Mouse (Mus musculus): ENCODE measurements around the gene Timm13. TPM values are rescaled to one million over a fixed set of nuclear protein-coding genes. Genes with fewer than 3 reads are reported as not detected.

Gene Timm13
- total RNA-seq, 2 experiments from 2014 or later, result 114 to 125 TPM

DNA sequence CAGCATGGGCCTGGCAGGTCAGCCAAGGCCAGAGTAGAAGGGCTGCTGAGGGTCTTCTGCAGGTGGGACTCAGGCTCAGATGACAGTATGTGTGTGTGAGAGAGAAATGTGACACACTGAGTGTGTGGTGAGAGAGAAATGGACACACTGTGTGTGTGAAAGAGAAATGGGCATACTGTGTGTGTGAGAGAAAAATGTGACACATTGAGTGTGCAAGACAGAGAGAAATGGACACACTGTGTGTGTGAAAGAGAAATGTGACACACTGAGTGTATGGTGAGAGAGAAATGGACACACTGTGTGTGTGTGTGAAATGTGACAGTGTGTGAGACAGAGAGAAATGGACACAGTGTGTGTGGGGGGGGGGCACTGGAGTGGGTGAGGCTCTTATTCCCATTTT, 11.1 kb upstream of the Timm13 start:
- intact Hi-C loops (cut with DNase I; ENCODE audit: low total_unique reads), result no loop called here
- DNase-seq, result no peak

GRCm38 (mm10) chr10:80911354-80911753, 10.6 kb upstream of the Timm13 start:
- intact Hi-C loops (cut with DNase I; ENCODE audit: low total_unique reads), result no loop called here
- no peak for DNase-seq

- peak; percentile 69 for DNase-seq
- intact Hi-C loops (cut with DNase I; ENCODE audit: low total_unique reads), result no loop called here
These were observed 8.8 kb upstream of the Timm13 start for GRCm38 (mm10) chr10:80909375-80910162.

- no peak for DNase-seq
- intact Hi-C loops (cut with DNase I; ENCODE audit: low total_unique reads), result no loop called here
These were observed 3.9 kb upstream of the Timm13 start for GRCm38 (mm10) chr10:80904709-80905108.

DNA sequence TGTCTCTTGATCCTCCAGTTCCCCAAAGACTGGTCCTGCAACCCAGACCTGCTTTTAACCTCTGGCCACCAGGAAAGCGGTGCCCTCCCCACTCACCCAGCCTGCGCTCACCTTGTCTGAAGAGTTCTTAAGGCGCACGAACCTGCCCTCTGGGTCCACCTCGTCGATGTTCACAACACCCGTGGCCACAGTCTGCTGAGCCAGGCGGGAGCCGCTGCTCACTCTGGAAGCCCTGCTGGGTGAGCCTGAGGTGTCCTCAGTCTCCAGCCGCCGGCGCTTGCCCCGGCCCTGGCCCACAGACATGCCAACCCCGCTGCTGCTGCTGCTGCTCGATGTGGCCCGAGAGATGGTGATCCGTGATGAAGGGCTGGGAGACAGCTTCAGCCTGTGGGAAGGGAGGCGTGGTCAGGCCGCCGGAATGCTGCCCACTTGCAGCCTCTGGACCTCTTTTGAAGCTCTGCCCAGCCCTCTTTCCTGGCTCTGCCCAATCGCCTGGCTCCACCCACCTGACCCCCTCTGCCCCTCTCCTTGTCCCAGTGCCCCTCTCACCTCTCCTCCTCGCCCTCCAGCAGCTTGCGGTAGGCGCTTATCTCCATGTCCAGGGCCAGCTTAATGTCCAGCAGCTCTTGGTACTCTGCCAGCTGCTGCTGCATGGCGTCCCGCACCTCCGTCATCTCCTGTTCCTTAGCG, 3.4 kb upstream of the Timm13 start:
- intact Hi-C loops (cut with DNase I; ENCODE audit: low total_unique reads), result no loop called here

GRCm38 (mm10) chr10:80903282-80903681, 2.5 kb upstream of the Timm13 start:
- intact Hi-C loops (cut with DNase I; ENCODE audit: low total_unique reads), result no loop called here
- DNase-seq, result no peak

More for the DNA sequence above, 3.4 kb upstream of the Timm13 start:
- no peak for DNase-seq

- intact Hi-C loops (cut with DNase I; ENCODE audit: low total_unique reads), result no loop called here
- no peak for DNase-seq
These were observed 1.6 kb upstream of the Timm13 start for GRCm38 (mm10) chr10:80902273-80902940.

DNA sequence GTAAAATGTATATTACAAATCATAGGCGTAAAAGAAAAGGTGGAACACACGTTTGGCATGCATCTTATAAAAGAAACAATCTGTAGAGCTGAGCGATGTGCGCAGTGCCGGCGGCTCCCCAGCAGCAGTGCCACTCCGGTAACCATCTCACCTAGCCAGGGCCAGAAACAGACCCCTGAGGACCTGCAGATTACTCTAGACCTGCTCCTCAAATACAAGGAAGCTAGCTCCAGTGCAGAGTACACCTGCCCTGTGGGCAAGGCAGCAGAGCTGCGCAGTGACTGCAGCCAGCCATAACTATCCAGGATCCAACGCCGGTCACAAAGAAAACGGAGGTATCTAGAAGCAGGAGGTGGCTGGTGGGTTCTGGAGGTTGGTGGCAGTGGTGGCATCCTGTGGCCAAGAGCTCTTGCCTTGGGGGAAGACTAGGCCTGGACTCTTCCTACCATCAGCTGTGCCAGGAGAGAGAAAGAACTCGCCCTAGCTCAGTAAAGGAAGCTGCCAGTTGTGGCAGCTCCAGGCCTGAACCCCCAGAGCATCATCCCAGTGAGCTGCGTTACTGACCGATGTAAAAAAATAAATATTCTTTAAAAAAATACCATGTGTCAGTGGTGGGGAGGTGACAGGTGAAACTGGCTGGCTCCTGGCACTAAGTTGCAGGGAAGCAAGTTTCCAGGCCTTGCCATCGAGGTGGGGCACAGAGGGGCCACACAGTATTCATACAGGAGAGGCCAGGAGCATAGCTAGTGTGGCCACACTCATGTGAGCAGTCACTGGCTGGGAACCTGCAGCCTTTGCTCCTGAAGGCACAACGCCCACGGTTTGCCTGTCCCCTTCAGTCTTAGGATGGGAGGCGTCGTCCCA, 872 bp upstream of the Timm13 start:
- intact Hi-C loops (cut with DNase I; ENCODE audit: low total_unique reads), result no loop called here
- DNase-seq, result no peak

DNA sequence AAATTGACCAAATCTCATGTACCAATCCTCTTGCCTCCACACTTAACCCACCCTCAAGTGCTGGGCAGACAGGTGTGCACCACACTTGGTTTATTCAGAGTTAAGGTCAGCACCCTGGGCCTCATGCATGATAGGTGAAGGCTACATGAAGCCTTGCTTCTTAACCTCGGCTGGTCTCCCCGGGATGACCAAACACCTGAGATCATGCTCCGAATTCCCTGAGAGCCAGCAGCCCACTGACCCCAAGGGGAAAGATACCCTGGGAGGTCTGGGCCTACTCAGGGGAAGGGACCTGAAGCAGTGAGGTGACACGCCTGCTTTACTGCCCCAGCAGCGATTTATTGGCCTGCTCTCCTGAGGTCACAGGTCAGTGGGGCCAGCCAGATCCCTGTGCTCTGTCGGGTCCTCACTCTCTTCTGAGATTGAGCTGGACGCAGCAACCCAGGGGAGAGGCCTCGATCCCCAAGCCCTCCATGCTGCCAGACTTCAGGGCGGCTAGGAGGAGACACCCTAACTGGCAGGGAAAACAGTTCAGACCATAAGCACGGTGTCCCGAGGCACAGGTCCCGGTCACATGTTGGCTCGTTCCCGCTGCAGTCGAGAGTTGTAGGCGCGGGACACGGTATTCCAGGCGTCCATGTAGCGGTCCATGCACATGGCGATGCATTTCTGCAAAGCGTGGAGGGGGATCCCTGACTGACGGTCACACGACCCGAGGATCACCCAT, 1.0 kb downstream of the Timm13 start:
- intact Hi-C loops (cut with DNase I; ENCODE audit: low total_unique reads), result no loop called here
- DNase-seq, result no peak

DNA sequence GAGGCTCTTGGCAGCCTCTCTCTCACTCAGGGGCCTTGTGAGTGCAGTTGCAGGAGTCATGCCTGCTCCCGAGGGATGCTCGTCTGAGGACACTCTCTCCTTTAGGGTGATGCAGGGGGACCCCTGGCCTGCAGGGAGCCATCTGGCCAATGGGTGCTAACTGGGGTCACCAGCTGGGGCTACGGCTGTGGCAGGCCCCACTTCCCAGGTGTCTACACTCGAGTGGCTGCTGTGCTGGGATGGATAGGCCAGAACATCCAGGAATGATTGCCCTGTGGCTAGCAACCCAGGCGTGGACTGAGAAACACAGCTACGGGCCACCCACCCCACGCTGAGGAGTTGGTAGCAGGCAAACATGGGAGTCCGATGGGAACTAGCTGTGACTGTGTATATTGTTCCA, 1.7 kb downstream of the Timm13 start:
- no peak for DNase-seq
- intact Hi-C loops (cut with DNase I; ENCODE audit: low total_unique reads), result no loop called here

- no peak for DNase-seq
- intact Hi-C loops (cut with DNase I; ENCODE audit: low total_unique reads), result no loop called here
These were observed 2.8 kb downstream of the Timm13 start for GRCm38 (mm10) chr10:80897861-80898510.

GRCm38 (mm10) chr10:80896581-80897485, 3.9 kb downstream of the Timm13 start:
- intact Hi-C loops (cut with DNase I; ENCODE audit: low total_unique reads), result no loop called here
- no peak for DNase-seq

DNA sequence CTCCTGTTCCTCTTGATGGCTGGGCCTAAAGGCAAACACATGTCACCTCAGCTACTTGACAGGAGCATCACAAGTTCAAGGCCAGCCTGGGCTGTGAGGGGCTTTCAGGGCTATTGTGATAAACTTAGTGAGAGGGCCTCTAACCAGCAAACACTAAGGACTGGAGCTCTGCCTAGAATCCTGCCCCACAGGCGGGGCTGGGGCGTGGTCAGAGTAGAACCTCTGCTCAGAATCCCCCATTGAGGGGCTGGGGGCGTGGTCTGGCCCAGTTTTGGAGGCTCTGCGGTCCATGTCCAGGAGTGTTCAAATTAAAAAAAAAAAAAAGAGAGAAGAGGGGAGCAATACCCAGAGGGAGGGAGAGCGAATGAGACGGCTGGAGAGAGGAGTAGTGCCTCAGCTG, 5.1 kb downstream of the Timm13 start:
- DNase-seq, result no peak
- intact Hi-C loops (cut with DNase I; ENCODE audit: low total_unique reads), result no loop called here

DNA sequence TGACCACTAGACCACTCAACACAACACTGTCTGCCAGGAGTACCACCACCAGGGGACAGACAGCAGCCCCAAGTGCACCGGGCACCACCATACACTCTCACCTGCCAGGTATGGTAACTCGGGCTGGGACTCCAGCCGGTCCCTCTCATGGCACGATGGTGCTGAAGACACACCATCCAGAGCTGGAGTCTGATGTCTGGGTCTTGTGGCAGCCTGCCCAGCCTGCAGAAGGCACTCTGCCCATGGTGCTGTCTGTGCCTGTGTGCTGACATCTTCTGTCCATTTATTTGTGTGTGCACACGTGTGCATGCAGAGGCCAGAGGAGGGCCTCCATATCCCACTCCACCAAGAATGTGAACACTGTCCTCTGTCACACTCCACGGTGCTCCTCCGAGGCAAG, 5.7 kb downstream of the Timm13 start:
- DNase-seq, result no peak
- intact Hi-C loops (cut with DNase I; ENCODE audit: low total_unique reads), result no loop called here

DNA sequence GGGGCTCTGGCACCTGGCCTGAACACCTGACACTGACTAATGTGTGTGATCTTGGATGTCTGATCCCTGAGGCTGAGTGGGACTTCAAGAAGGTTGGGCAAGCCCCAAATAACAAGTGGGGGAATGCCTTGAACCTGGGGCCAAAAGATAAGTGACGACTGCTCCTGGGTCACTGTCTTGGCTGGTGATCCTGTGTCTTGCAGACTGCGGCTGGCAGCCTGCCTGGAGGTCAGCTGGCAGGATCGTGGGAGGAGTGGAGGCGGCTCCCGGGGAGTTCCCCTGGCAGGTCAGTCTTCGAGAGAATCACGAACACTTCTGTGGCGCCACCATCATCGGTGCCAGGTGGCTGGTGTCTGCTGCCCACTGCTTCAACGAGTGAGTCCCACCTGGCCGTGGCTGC, 13.6 kb downstream of the Timm13 start:
- intact Hi-C loops (cut with DNase I; ENCODE audit: low total_unique reads), result loop anchor here (2.0 kb wide), 1 partner anchor 106 kb away; no protein-coding TSS in a partner anchor
- peak; percentile 71 for DNase-seq

- peak; percentile 73 for DNase-seq
- intact Hi-C loops (cut with DNase I; ENCODE audit: low total_unique reads), result no loop called here
These were observed 19.5 kb downstream of the Timm13 start for GRCm38 (mm10) chr10:80881301-80881700.

DNA sequence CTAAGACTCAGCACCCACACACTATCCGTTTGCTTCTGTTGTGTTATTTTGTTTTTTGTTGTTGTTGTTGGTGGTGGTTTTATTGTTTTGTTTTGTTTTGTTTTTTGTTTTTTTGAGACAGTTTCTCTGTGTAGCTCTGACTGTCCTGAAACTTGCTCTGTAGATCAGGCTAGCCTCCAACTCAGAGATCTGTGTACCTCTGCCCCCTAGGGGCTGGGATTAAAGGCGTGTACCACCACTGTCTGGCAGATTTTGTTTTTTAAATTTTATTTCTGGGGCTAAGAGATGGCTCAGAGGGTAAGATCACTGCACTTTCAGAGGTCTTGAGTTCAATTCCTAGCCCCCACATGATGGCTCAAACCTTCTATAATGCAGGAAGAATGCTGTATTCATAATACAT, 19.9 kb downstream of the Timm13 start:
- intact Hi-C loops (cut with DNase I; ENCODE audit: low total_unique reads), result no loop called here
- DNase-seq, result no peak
